Mouse (Mus musculus) liver, embryonic 14.5 days (tissue): ENCODE results near the gene Id3. TPM values are rescaled to one million over a fixed set of nuclear protein-coding genes. Genes with fewer than 3 reads are reported as not detected.

Experiments
- ATAC-seq: fragments of 200-750 bp; cut with Nextera tagmentation; 2 replicates; pipeline ENCODE4 v1.8.0; 2017; ENCODE audit warnings: moderate number of reproducible peaks, mild to moderate bottlenecking, moderate library complexity; ENCODE audit not compliant: insufficient read depth
- DNase-seq, 3 experiments: peaks; one replicate each; pipeline ENCODE4 v3.0.0-alpha.2; 2012 to 2013; ENCODE audit warnings: low read depth in 3 of 3, low spot score in 3 of 3
- H3K27ac ChIP-seq: fragments of 300-500 bp; sonication (generic); 2 replicates; pipeline ENCODE4 v1.5.1; 2014; ENCODE audit warnings: moderate library complexity, mild to moderate bottlenecking, control low read depth, inconsistent platforms
- H3K27me3 ChIP-seq: fragments of 300-500 bp; sonication (generic); 2 replicates; pipeline ENCODE4 v1.6.1; 2014; ENCODE audit warnings: mild to moderate bottlenecking, low read length, moderate library complexity; ENCODE audit not compliant: control insufficient read depth, insufficient read depth
- H3K36me3 ChIP-seq: fragments of 300-500 bp; sonication (generic); replicated peaks from 2 replicates; pipeline ENCODE4 v1.6.1; 2014; ENCODE audit warnings: low read depth; ENCODE audit not compliant: control insufficient read depth, insufficient read depth
- H3K4me1 ChIP-seq, 2 experiments: fragments of 200-500 bp in 1 of 2; fragments of 300-500 bp in 1 of 2; sonication (generic) in 1 of 2; replicated peaks; 2 replicates each; pipeline ENCODE4 v1.6.1; 2012 to 2014; ENCODE audit warnings: antibody characterized with exemption in 1 of 2, inconsistent platforms in 1 of 2, low read length in 1 of 2; ENCODE audit not compliant: control insufficient read depth in 2 of 2, insufficient read depth in 2 of 2
- H3K4me2 ChIP-seq: fragments of 300-500 bp; sonication (generic); 2 replicates; pipeline ENCODE4 v1.6.1; 2014; ENCODE audit warnings: low read depth, mild to moderate bottlenecking, control low read depth, moderate library complexity
- H3K4me3 ChIP-seq, 2 experiments: fragments of 200-500 bp in 1 of 2; fragments of 300-500 bp in 1 of 2; sonication (generic) in 1 of 2; 2 replicates each; pipeline ENCODE4 v1.5.1; 2012 to 2014; ENCODE audit warnings: low read depth in 2 of 2, low read length in 2 of 2, mild to moderate bottlenecking in 2 of 2, control low read depth in 1 of 2, inconsistent platforms in 1 of 2, moderate library complexity in 1 of 2; ENCODE audit not compliant: insufficient read depth in 1 of 2
- H3K9ac ChIP-seq: fragments of 300-500 bp; sonication (generic); replicated peaks from 2 replicates; pipeline ENCODE4 v1.6.1; 2014; ENCODE audit warnings: mild to moderate bottlenecking, control low read depth, moderate library complexity
- H3K9me3 ChIP-seq: fragments of 300-500 bp; sonication (generic); 2 replicates; pipeline ENCODE4 v1.6.1; 2016; ENCODE audit warnings: low read length, mixed read lengths; ENCODE audit not compliant: control insufficient read depth
- CTCF ChIP-seq: IDR thresholded peaks from 2 replicates; pipeline ENCODE4 v1.5.1; 2016; ENCODE audit warnings: antibody characterized with exemption, low read depth, control low read depth
- EP300 ChIP-seq: IDR thresholded peaks from 2 replicates; pipeline ENCODE4 v1.6.1; 2016; ENCODE audit warnings: antibody characterized with exemption, low read depth
- WGBS: fragments of 180-500 bp; shearing (Covaris S2); extraction: QIAGEN DNeasy Blood & Tissue Kit; methylation state at CpG from one replicate; pipeline ENCODE4 v1.1.7; 2014; ENCODE audit not compliant: insufficient replicate concordance; 5-methylcytosine and 5-hydroxymethylcytosine counted together
- polyA plus RNA-seq, 2 experiments: library from polyadenylated mRNA; depleted of rRNA in 1 of 2; stranded (reverse) in 1 of 2; unstranded in 1 of 2; fragments of >200 nt; fragmentation: Nextera tagmentation in 1 of 2; extraction: Ambion mirVana in 1 of 2; gene quantifications; 2 replicates each; pipeline versions ENCODE4 v1.2.1 to v1.2.3; 2012 to 2014

Gene Id3
- polyA plus RNA-seq, 2 experiments: 23.0 to 33.8 TPM

- 76% methylated on average over 23 of the region's 23 CpGs for WGBS
- Histone ChIP-seq H3K36me3 (peaks cover 98% of the 10 kb centered on the region), H3K4me1 (peaks cover 37 to 47% of the 10 kb centered on the region in 2 experiments), H3K9me3 (no peaks in the 10 kb centered on the region), H3K27me3 (no peaks in the 10 kb centered on the region), H3K4me3 (no peak overlapping the region), H3K9ac (no peak overlapping the region), H3K27ac (peak overlapping the region; percentile 95), H3K4me2 (peak overlapping the region; percentile 17; the same call in 1 of the 2 replicates)
- DNase-seq: no peak
- TF ChIP-seq EP300 (no peak), CTCF (no peak)
- ATAC-seq: no peak
Observed at GRCm38 (mm10) chr4:136186739-136187472, 43.6 kb downstream of the Id3 start.

- Histone ChIP-seq H3K4me3 (peak overlapping the region in 1 of 2 experiments; percentile 37; a peak in 2 of 4 replicates), H3K27me3 (no peaks in the 10 kb centered on the region), H3K36me3 (peaks cover 98% of the 10 kb centered on the region), H3K9me3 (no peaks in the 10 kb centered on the region), H3K4me2 (peak overlapping the region; percentile 72), H3K27ac (peak overlapping the region; percentile 95), H3K9ac (peak overlapping the region; percentile 78), H3K4me1 (peaks cover 40 to 47% of the 10 kb centered on the region in 2 experiments)
- no peak for TF ChIP-seq EP300
- peak; percentile 74 for TF ChIP-seq CTCF
- no peak for DNase-seq
- ATAC-seq: peak; percentile 56; the same call in 1 of the 2 replicates
- WGBS: 70% methylated on average over 6 of the region's 6 CpGs
Observed at GRCm38 (mm10) chr4:136188973-136189737, 45.9 kb downstream of the Id3 start.

GRCm38 (mm10) chr4:136189912-136190311, 46.6 kb downstream of the Id3 start:
- Histone ChIP-seq H3K27ac (peak overlapping the region; percentile 95), H3K4me2 (peak overlapping the region; percentile 72), H3K9ac (peak overlapping the region; percentile 78), H3K27me3 (no peaks in the 10 kb centered on the region), H3K4me3 (peak overlapping the region in 1 of 2 experiments; percentile 37; a peak in 3 of 4 replicates), H3K9me3 (no peaks in the 10 kb centered on the region), H3K36me3 (peaks cover 98% of the 10 kb centered on the region), H3K4me1 (peaks cover 36 to 47% of the 10 kb centered on the region in 2 experiments)
- WGBS: 24% methylated on average over 8 of the region's 8 CpGs
- no peak for TF ChIP-seq CTCF
- TF ChIP-seq EP300: peak; percentile 84
- DNase-seq (peak; percentile 87 to 93 (median 88)), ATAC-seq (peak; percentile 97)

GRCm38 (mm10) chr4:136193571-136193970, 50.3 kb downstream of the Id3 start:
- Histone ChIP-seq H3K4me1 (peaks cover 27% of the 10 kb centered on the region in 2 experiments), H3K27me3 (no peaks in the 10 kb centered on the region), H3K9me3 (no peaks in the 10 kb centered on the region), H3K36me3 (peaks cover 74% of the 10 kb centered on the region), H3K4me2 (no peak overlapping the region), H3K4me3 (no peak overlapping the region), H3K9ac (no peak overlapping the region), H3K27ac (no peak overlapping the region; the same call in 1 of the 2 replicates)
- DNase-seq (no peak), ATAC-seq (no peak)
- TF ChIP-seq CTCF (no peak), EP300 (no peak)
- WGBS: 81% methylated on average over 3 of the region's 3 CpGs

DNA sequence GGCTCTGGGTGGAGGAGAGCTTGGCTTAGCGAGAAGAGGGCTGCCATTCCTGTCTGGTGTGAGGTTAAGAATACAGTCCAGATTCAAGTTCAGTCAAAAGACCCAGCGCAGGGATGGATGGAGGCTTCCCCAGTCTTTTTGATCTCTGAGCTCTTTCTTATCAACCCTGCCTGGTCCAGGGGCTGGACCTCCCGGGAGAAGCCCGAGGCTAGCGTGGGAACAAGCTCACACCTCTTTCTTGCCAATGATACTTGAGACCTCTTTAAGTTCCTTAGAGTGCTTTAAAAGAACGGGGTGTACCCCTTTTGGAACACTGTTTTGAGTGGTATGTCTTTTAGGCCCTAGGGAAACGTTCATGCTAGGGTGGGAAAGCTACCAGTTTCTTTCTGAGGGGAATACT, 51.7 kb downstream of the Id3 start:
- no peaks in the 10 kb centered on the region for H3K27me3 ChIP-seq
- H3K4me3 ChIP-seq: no peak overlapping the region
- no peak for DNase-seq
- H3K9ac ChIP-seq: no peak overlapping the region
- H3K27ac ChIP-seq: no peak overlapping the region; the same call in 1 of the 2 replicates
- peaks cover 62% of the 10 kb centered on the region for H3K36me3 ChIP-seq
- peaks cover 18% of the 10 kb centered on the region in 2 experiments for H3K4me1 ChIP-seq
- no peak for ATAC-seq
- H3K9me3 ChIP-seq: no peaks in the 10 kb centered on the region
- H3K4me2 ChIP-seq: no peak overlapping the region
- TF ChIP-seq CTCF: no peak
- no peak for TF ChIP-seq EP300
- whole genome bisulfite sequencing: 66% methylated on average over 7 of the region's 7 CpGs

Other genes starting within 250 kb of the Id3 start
- gene Cnr2, start 248.1 kb upstream of the Id3 start, polyA plus RNA-seq (2012; rRNA removed): 1.6 and 2.1 TPM in 2 replicates
- 2.3 and 2.5 TPM in 2 replicates for gene Cnr2, start 248.1 kb upstream of the Id3 start, polyA plus RNA-seq (2014; fragmentation: Nextera tagmentation; extraction: Ambion mirVana)
- 8.8 and 12.0 TPM in 2 replicates for gene Fuca1, start 222.8 kb upstream of the Id3 start, polyA plus RNA-seq (2012; rRNA removed)
- gene Fuca1, start 222.8 kb upstream of the Id3 start, polyA plus RNA-seq (2014; fragmentation: Nextera tagmentation; extraction: Ambion mirVana): 19.0 and 23.6 TPM in 2 replicates
- 28.9 and 43.4 TPM in 2 replicates for gene Hmgcl, start 197.0 kb upstream of the Id3 start, polyA plus RNA-seq (2012; rRNA removed)
- 71.9 and 76.5 TPM in 2 replicates for gene Hmgcl, start 197.0 kb upstream of the Id3 start, polyA plus RNA-seq (2014; fragmentation: Nextera tagmentation; extraction: Ambion mirVana)
- gene Gale, start 179.8 kb upstream of the Id3 start, polyA plus RNA-seq (2012; rRNA removed): 20.5 and 22.8 TPM in 2 replicates
- gene Gale, start 179.8 kb upstream of the Id3 start, polyA plus RNA-seq (2014; fragmentation: Nextera tagmentation; extraction: Ambion mirVana): 32.6 and 38.0 TPM in 2 replicates
- 26.5 and 29.2 TPM in 2 replicates for gene Lypla2, start 170.9 kb upstream of the Id3 start, polyA plus RNA-seq (2012; rRNA removed)
- gene Lypla2, start 170.9 kb upstream of the Id3 start, polyA plus RNA-seq (2014; fragmentation: Nextera tagmentation; extraction: Ambion mirVana): 30.6 and 36.8 TPM in 2 replicates
- 40.2 and 49.0 TPM in 2 replicates for gene Pithd1, start 156.2 kb upstream of the Id3 start, polyA plus RNA-seq (2012; rRNA removed)
- gene Pithd1, start 156.2 kb upstream of the Id3 start, polyA plus RNA-seq (2014; fragmentation: Nextera tagmentation; extraction: Ambion mirVana): 71.2 and 79.5 TPM in 2 replicates
- 9.7 and 16.2 TPM in 2 replicates for gene Eloa, start 121.7 kb upstream of the Id3 start, polyA plus RNA-seq (2012; rRNA removed)
- gene Eloa, start 121.7 kb upstream of the Id3 start, polyA plus RNA-seq (2014; fragmentation: Nextera tagmentation; extraction: Ambion mirVana): 29.0 and 30.0 TPM in 2 replicates
- 457 and 805 TPM in 2 replicates for gene Rpl11, start 90.1 kb upstream of the Id3 start, polyA plus RNA-seq (2012; rRNA removed)
- 325 and 341 TPM in 2 replicates for gene Rpl11, start 90.1 kb upstream of the Id3 start, polyA plus RNA-seq (2014; fragmentation: Nextera tagmentation; extraction: Ambion mirVana)
- gene E2f2, start 28.9 kb downstream of the Id3 start, polyA plus RNA-seq (2012; rRNA removed): 38.4 and 40.5 TPM in 2 replicates
- gene E2f2, start 28.9 kb downstream of the Id3 start, polyA plus RNA-seq (2014; fragmentation: Nextera tagmentation; extraction: Ambion mirVana): 50.3 and 53.4 TPM in 2 replicates
- 1.1 and 1.2 TPM in 2 replicates for gene Asap3, start 62.9 kb downstream of the Id3 start, polyA plus RNA-seq (2012; rRNA removed)
- 0.66 and 0.85 TPM in 2 replicates for gene Asap3, start 62.9 kb downstream of the Id3 start, polyA plus RNA-seq (2014; fragmentation: Nextera tagmentation; extraction: Ambion mirVana)
- gene Tcea3, start 104.2 kb downstream of the Id3 start, polyA plus RNA-seq (2012; rRNA removed): 2.3 and 4.8 TPM in 2 replicates
- 12.4 and 15.6 TPM in 2 replicates for gene Tcea3, start 104.2 kb downstream of the Id3 start, polyA plus RNA-seq (2014; fragmentation: Nextera tagmentation; extraction: Ambion mirVana)
- gene Zfp46, start 141.2 kb downstream of the Id3 start, polyA plus RNA-seq (2012; rRNA removed): 2.6 and 2.7 TPM in 2 replicates
- gene Zfp46, start 141.2 kb downstream of the Id3 start, polyA plus RNA-seq (2014; fragmentation: Nextera tagmentation; extraction: Ambion mirVana): 2.6 and 2.9 TPM in 2 replicates
- 21.0 and 41.5 TPM in 2 replicates for gene Hnrnpr, start 167.4 kb downstream of the Id3 start, polyA plus RNA-seq (2012; rRNA removed)
- 40.7 and 48.9 TPM in 2 replicates for gene Hnrnpr, start 167.4 kb downstream of the Id3 start, polyA plus RNA-seq (2014; fragmentation: Nextera tagmentation; extraction: Ambion mirVana)